Mouse (Mus musculus) midbrain, embryonic 11.5 days (tissue): Measurements from ENCODE around the gene Mrpl18. TPM values are rescaled to one million over a fixed set of nuclear protein-coding genes. Genes with fewer than 3 reads are reported as not detected.
"Not testable (repeated sequence)": the region's sequence is repeated elsewhere in the genome, so short reads cannot be mapped to it uniquely, and the experiment has no call there.

Experiments used
- ATAC-seq: fragments of 200-750 bp; cut with Nextera tagmentation; 2 replicates; pipeline ENCODE4 v1.8.0; 2017; ENCODE audit warnings: moderate TSS enrichment, moderate library complexity; ENCODE audit not compliant: low FRiP score
- DNase-seq: peaks from one replicate; pipeline ENCODE4 v3.0.0; 2015; ENCODE audit warnings: low spot score; ENCODE audit errors: missing footprints
- H3K27ac ChIP-seq: fragments of 300-500 bp; sonication (generic); 2 replicates; pipeline ENCODE4 v1.5.1; 2014; ENCODE audit warnings: low read depth, low read length
- H3K27me3 ChIP-seq: fragments of 300-500 bp; sonication (generic); 2 replicates; pipeline ENCODE4 v1.6.1; 2014; ENCODE audit warnings: mild to moderate bottlenecking, low read length, moderate library complexity, mixed read lengths; ENCODE audit not compliant: control insufficient read depth, insufficient read depth
- H3K36me3 ChIP-seq: fragments of 300-500 bp; sonication (generic); 2 replicates; pipeline ENCODE4 v1.6.1; 2014; ENCODE audit warnings: mild to moderate bottlenecking, low read length, moderate library complexity, mixed read lengths; ENCODE audit not compliant: control insufficient read depth, insufficient read depth
- H3K4me1 ChIP-seq: fragments of 300-500 bp; sonication (generic); 2 replicates; pipeline ENCODE4 v1.6.1; 2014; ENCODE audit warnings: low read length; ENCODE audit not compliant: control insufficient read depth, insufficient read depth
- H3K4me2 ChIP-seq: fragments of 300-500 bp; sonication (generic); 2 replicates; pipeline ENCODE4 v1.6.1; 2014; ENCODE audit warnings: mild to moderate bottlenecking, moderate library complexity
- H3K4me3 ChIP-seq: fragments of 300-500 bp; sonication (generic); 2 replicates; pipeline ENCODE4 v1.5.1; 2014; ENCODE audit warnings: low read depth, low read length
- H3K9ac ChIP-seq: fragments of 300-500 bp; sonication (generic); 2 replicates; pipeline ENCODE4 v1.6.1; 2014; ENCODE audit warnings: low read length
- H3K9me3 ChIP-seq: fragments of 300-500 bp; sonication (generic); 2 replicates; pipeline ENCODE4 v1.6.1; 2016; ENCODE audit warnings: low read length; ENCODE audit not compliant: control insufficient read depth
- WGBS: fragments of 180-500 bp; shearing (Covaris S2); extraction: QIAGEN DNeasy Blood & Tissue Kit; methylation state at CpG from one replicate; pipeline ENCODE4 v1.1.7; 2014; 5-methylcytosine and 5-hydroxymethylcytosine counted together
- polyA plus RNA-seq: library from polyadenylated mRNA; unstranded; fragments of >200 nt; fragmentation: Nextera tagmentation; extraction: Ambion mirVana; gene quantifications from 2 replicates; pipeline ENCODE4 v1.2.1, GENCODE M21; 2014

Mrpl18 gene
- 172 and 176 TPM in 2 replicates for polyA plus RNA-seq

GRCm38 (mm10) chr17:12915881-12916583 lies at the start of gene Mrpl18:
Gene Mrpl18, minus strand, starts transcription at chr17:12916345.
- ATAC-seq (peak; percentile 99), DNase-seq (peak; percentile 100)
- H3K4me2 ChIP-seq: peak within 1 kb of the TSS; percentile 80
- WGBS: under 1% methylated on average over 56 of the region's 56 CpGs
- no peaks in the 10 kb centered on the region for H3K9me3 ChIP-seq
- H3K27ac ChIP-seq: peak within 1 kb of the TSS; percentile 82
- H3K27me3 ChIP-seq: no peaks in the 10 kb centered on the region
- H3K9ac ChIP-seq: peak within 1 kb of the TSS; percentile 97
- peaks cover 7% of the 10 kb centered on the region; the same call in 1 of the 2 replicates for H3K4me1 ChIP-seq
- peaks cover 20% of the 10 kb centered on the region; the same call in 1 of the 2 replicates for H3K36me3 ChIP-seq
- peak within 1 kb of the TSS; percentile 92 for H3K4me3 ChIP-seq

- Histone ChIP-seq H3K9ac (no peak overlapping the region), H3K4me3 (no peak overlapping the region), H3K9me3 (no peaks in the 10 kb centered on the region), H3K36me3 (peaks cover 8% of the 10 kb centered on the region; the same call in 1 of the 2 replicates), H3K27ac (no peak overlapping the region), H3K27me3 (no peaks in the 10 kb centered on the region), H3K4me1 (peaks cover 7% of the 10 kb centered on the region), H3K4me2 (no peak overlapping the region)
- 88% methylated on average over 3 of the region's 3 CpGs for WGBS
- no peak for ATAC-seq
- DNase-seq: no peak
Measured at GRCm38 (mm10) chr17:12963476-12963875, 47.3 kb upstream of the Mrpl18 start.

- Histone ChIP-seq H3K4me1 (peaks cover 7% of the 10 kb centered on the region), H3K4me3 (peak within 1 kb of the TSS; percentile 68), H3K9me3 (no peaks in the 10 kb centered on the region), H3K27ac (peak within 1 kb of the TSS; percentile 75), H3K36me3 (peaks cover 3% of the 10 kb centered on the region; the same call in 1 of the 2 replicates), H3K27me3 (no peaks in the 10 kb centered on the region), H3K4me2 (peak within 1 kb of the TSS; percentile 69), H3K9ac (peak within 1 kb of the TSS; percentile 70)
- ATAC-seq (peak; percentile 99), DNase-seq (peak; percentile 99)
- under 1% methylated on average over 42 of the region's 42 CpGs for WGBS
Measured at GRCm38 (mm10) chr17:12960331-12960873, 44.3 kb upstream of the Mrpl18 start, which contains the start of gene Acat2. Gene Acat2, minus strand, starts transcription at chr17:12960747.

- not testable (repeated sequence) for H3K9ac ChIP-seq, H3K27ac ChIP-seq, H3K27me3 ChIP-seq, H3K36me3 ChIP-seq, H3K4me1 ChIP-seq, DNase-seq, ATAC-seq, H3K9me3 ChIP-seq
- peak overlapping the region; percentile 37 for H3K4me2 ChIP-seq
- WGBS: 0% methylated on average over 1 of the region's 2 CpGs
- H3K4me3 ChIP-seq: peak overlapping the region; percentile 19; the same call in 1 of the 2 replicates
Measured at GRCm38 (mm10) chr17:12959377-12959776, 43.2 kb upstream of the Mrpl18 start.

GRCm38 (mm10) chr17:12956664-12957063 lies 40.5 kb upstream of the Mrpl18 start:
- H3K27ac ChIP-seq: no peak overlapping the region
- H3K36me3 ChIP-seq: peaks cover 6% of the 10 kb centered on the region
- peaks cover 7% of the 10 kb centered on the region for H3K4me1 ChIP-seq
- no peaks in the 10 kb centered on the region for H3K27me3 ChIP-seq
- no peak overlapping the region for H3K4me3 ChIP-seq
- no peak for ATAC-seq
- WGBS: 95% methylated on average over 8 of the region's 8 CpGs
- DNase-seq: no peak
- H3K9ac ChIP-seq: no peak overlapping the region
- H3K4me2 ChIP-seq: no peak overlapping the region
- no peaks in the 10 kb centered on the region for H3K9me3 ChIP-seq

GRCm38 (mm10) chr17:12949669-12950068 lies 33.5 kb upstream of the Mrpl18 start:
- Histone ChIP-seq H3K9ac (no peak overlapping the region), H3K36me3 (peaks cover 24% of the 10 kb centered on the region), H3K9me3 (no peaks in the 10 kb centered on the region), H3K27me3 (no peaks in the 10 kb centered on the region), H3K27ac (no peak overlapping the region), H3K4me2 (no peak overlapping the region), H3K4me1 (no peaks in the 10 kb centered on the region), H3K4me3 (no peak overlapping the region)
- no peak for ATAC-seq
- DNase-seq: no peak
- 96% methylated on average over 5 of the region's 5 CpGs for WGBS

- Histone ChIP-seq H3K4me2 (no peak overlapping the region), H3K36me3 (peaks cover 16% of the 10 kb centered on the region), H3K27me3 (no peaks in the 10 kb centered on the region), H3K9ac (no peak overlapping the region), H3K27ac (no peak overlapping the region), H3K9me3 (no peaks in the 10 kb centered on the region), H3K4me3 (no peak overlapping the region), H3K4me1 (peaks cover 4% of the 10 kb centered on the region; the same call in 1 of the 2 replicates)
- DNase-seq (peak; percentile 31), ATAC-seq (no peak)
- 86% methylated on average over 6 of the region's 6 CpGs for WGBS
Measured at GRCm38 (mm10) chr17:12942459-12943162, 26.5 kb upstream of the Mrpl18 start.

GRCm38 (mm10) chr17:12941543-12942260 lies 25.6 kb upstream of the Mrpl18 start:
- Histone ChIP-seq H3K9ac (no peak overlapping the region), H3K4me2 (no peak overlapping the region), H3K9me3 (no peaks in the 10 kb centered on the region), H3K36me3 (peaks cover 16% of the 10 kb centered on the region), H3K4me3 (no peak overlapping the region), H3K4me1 (peaks cover 4% of the 10 kb centered on the region; the same call in 1 of the 2 replicates), H3K27ac (no peak overlapping the region), H3K27me3 (no peaks in the 10 kb centered on the region)
- DNase-seq (peak; percentile 59), ATAC-seq (no peak)
- WGBS: 76% methylated on average over 8 of the region's 8 CpGs
